Mouse (Mus musculus) granulocyte monocyte progenitor cell, adult 5-6 weeks (primary cell): ENCODE data around the gene Gm13697. TPM values are rescaled to one million over a fixed set of nuclear protein-coding genes. Genes with fewer than 3 reads are reported as not detected.

ENCODE experiments used
- ATAC-seq: replicated peaks from 2 replicates; pipeline ENCODE4 v1.8.0; 2016; ENCODE audit warnings: mild to moderate bottlenecking, moderate TSS enrichment, inconsistent platforms; ENCODE audit not compliant: poor library complexity, severe bottlenecking
- total RNA-seq, 2 experiments: library from RNA; stranded (forward) in 1 of 2; stranded (reverse) in 1 of 2; fragments of 200-712, 200-1000 nt in 1 of 2; fragments of >200 nt in 1 of 2; fragmentation: Nextera tagmentation in 1 of 2; gene quantifications; 2 replicates each; pipeline ENCODE4 v1.2.3; 2014 to 2017

Gene Gm13697
- total RNA-seq, 2 experiments from 2014 or later: 0.10 TPM; not detected in 1

DNA sequence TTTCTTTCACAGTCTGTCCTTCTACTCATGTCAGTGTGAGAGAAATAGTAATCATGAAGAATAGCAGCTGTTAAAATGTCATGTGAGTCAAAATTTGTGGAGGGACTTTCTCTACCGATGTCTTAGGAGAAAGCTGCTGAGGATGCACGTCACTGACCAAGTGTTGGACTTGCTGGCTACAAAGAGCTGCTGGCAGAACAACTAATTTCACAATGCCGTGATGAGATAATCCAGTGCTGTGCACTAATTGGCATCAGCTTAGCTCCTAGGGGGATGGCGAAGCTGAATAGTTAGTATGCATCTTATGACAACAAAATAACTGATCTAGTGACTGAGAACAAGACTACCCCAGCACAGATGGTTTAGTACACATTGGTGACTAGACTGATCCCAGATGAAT lies 40.7 kb downstream of the Gm13697 start:
- no peak for ATAC-seq

DNA sequence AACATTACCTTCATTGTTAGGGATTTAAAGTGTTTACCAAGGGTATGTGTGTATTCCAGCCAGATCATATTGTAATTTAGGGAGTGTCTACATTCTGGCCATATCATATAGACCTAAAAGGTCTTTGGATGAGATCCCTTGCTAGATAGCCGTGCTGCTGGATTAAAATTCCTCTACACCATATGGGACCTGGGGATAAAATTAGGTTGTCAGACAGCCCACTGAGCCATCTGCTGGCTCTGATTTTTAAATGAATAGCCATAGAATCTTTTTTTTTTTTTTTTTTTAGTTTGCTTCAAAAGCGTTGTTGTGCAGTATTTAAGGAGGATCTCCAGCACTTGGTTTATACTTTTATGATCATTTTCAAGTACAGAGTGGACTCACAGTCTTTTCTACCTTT lies 48.0 kb downstream of the Gm13697 start:
- no peak for ATAC-seq

DNA sequence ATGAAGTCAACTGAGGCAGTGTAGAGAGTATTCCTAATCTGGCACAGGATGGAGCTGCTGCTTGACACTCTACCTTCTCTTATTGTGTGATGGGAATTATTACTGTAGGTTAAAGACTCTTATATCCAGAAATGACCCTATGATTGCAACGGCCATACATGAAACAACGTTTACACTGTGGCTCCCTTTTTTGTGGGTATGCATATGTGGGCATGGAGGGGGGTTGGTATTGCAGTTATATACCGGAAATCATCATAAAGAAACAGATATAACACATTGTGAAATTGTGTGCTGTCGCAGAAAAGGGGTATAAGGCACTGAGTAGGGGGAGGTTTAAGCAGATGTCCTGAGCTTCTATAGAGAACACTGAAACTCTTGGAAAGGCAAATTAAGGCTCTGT lies 51.5 kb downstream of the Gm13697 start:
- peak; percentile 79 for ATAC-seq

Other genes starting within 250 kb of the Gm13697 start
- not detected in 2 replicates for gene Fam171b, start 172.1 kb upstream of the Gm13697 start, total RNA-seq (2014; fragmentation: Nextera tagmentation)
- not detected in 2 replicates for gene Fam171b, start 172.1 kb upstream of the Gm13697 start, total RNA-seq (2017)
- not detected in 2 replicates for gene Zswim2, start 43.5 kb upstream of the Gm13697 start, total RNA-seq (2014; fragmentation: Nextera tagmentation)
- gene Zswim2, start 43.5 kb upstream of the Gm13697 start, total RNA-seq (2017): not detected in 2 replicates
- not detected in 2 replicates for gene Gm13698, start 29.1 kb upstream of the Gm13697 start, total RNA-seq (2014; fragmentation: Nextera tagmentation)
- gene Gm13698, start 29.1 kb upstream of the Gm13697 start, total RNA-seq (2017): 0.10 and 0.13 TPM in 2 replicates
- not detected in 2 replicates for gene Gm13693, start 23.2 kb upstream of the Gm13697 start, total RNA-seq (2014; fragmentation: Nextera tagmentation)
- 0.10 and 0.13 TPM in 2 replicates for gene Gm13693, start 23.2 kb upstream of the Gm13697 start, total RNA-seq (2017)
- not detected in 2 replicates for gene Gm13695, start 17.4 kb upstream of the Gm13697 start, total RNA-seq (2014; fragmentation: Nextera tagmentation)
- gene Gm13695, start 17.4 kb upstream of the Gm13697 start, total RNA-seq (2017): not detected in 2 replicates
- not detected in 2 replicates for gene Gm13696, start 11.6 kb upstream of the Gm13697 start, total RNA-seq (2014; fragmentation: Nextera tagmentation)
- gene Gm13696, start 11.6 kb upstream of the Gm13697 start, total RNA-seq (2017): 0.10 and 0.13 TPM in 2 replicates
- not detected in 2 replicates for gene Gm13694, start 5.8 kb upstream of the Gm13697 start, total RNA-seq (2014; fragmentation: Nextera tagmentation)
- 0.10 and 0.13 TPM in 2 replicates for gene Gm13694, start 5.8 kb upstream of the Gm13697 start, total RNA-seq (2017)
- not detected in 2 replicates for gene Gm13691, start 5.8 kb downstream of the Gm13697 start, total RNA-seq (2014; fragmentation: Nextera tagmentation)
- gene Gm13691, start 5.8 kb downstream of the Gm13697 start, total RNA-seq (2017): 0.09 TPM in 1 of 2 replicates, not detected in the other